Mouse (Mus musculus): ENCODE data around the gene Minpp1. TPM values are rescaled to one million over a fixed set of nuclear protein-coding genes. Genes with fewer than 3 reads are reported as not detected.
A peak's percentile ranks its signal among the peaks of the same experiment; 100 is the strongest.
"Not testable (repeated sequence)": the region's sequence is repeated elsewhere in the genome, so short reads cannot be mapped to it uniquely, and the experiment has no call there.

Minpp1 gene
- polyA plus RNA-seq, 1 experiment from 2014 or later: 67.6 TPM

DNA sequence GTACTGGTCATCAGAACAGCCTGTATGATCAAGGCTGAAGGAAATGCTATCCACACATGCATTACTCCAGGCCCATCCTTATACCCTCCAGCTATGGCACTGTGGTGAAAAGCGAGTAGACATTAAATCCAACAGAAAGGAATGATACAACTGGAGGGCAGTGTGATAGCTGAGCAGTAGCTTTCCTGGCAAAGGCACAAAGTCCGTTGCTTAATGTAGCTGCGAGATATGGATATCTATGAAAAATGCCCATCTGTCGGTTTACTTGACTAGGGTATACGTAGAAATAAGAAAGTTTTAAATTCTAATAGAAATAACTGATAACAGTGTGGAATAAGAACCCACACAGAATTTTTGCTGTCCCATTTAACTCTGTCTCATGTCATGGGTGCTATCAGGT, 5.3 kb upstream of the Minpp1 start:
- ATAC-seq (ENCODE audit: insufficient read depth) (no peak), DNase-seq (no peak)
- no peaks in the 10 kb centered on the region for H3K36me3 ChIP-seq (ENCODE audit: insufficient read depth)
- no peak overlapping the region for H3K4me2 ChIP-seq
- H3K9ac ChIP-seq: no peak overlapping the region
- H3K27ac ChIP-seq (ENCODE audit: low read depth): no peak overlapping the region
- H3K9me3 ChIP-seq (ENCODE audit: low read depth, low read length): no peaks in the 10 kb centered on the region
- H3K27me3 ChIP-seq (ENCODE audit: insufficient read depth, low read length): no peaks in the 10 kb centered on the region
- WGBS: 79% methylated on average over 5 of the region's 5 CpGs
- H3K4me3 ChIP-seq (ENCODE audit: low read depth, low read length): no peak overlapping the region
- TF ChIP-seq CTCF (IDR thresholded peaks at IDR 0.05; ENCODE audit: low read depth): no peak
- no peaks in the 10 kb centered on the region for H3K4me1 ChIP-seq (ENCODE audit: insufficient read depth)

GRCm38 (mm10) chr19:32480791-32481442, 4.7 kb upstream of the Minpp1 start:
- Histone ChIP-seq H3K4me2 (no peak overlapping the region), H3K36me3 (ENCODE audit: insufficient read depth) (no peaks in the 10 kb centered on the region), H3K9me3 (ENCODE audit: low read depth, low read length) (no peaks in the 10 kb centered on the region), H3K4me3 (ENCODE audit: low read depth, low read length) (no peak overlapping the region), H3K27ac (ENCODE audit: low read depth) (no peak overlapping the region), H3K27me3 (ENCODE audit: insufficient read depth, low read length) (no peaks in the 10 kb centered on the region), H3K4me1 (ENCODE audit: insufficient read depth) (no peaks in the 10 kb centered on the region), H3K9ac (no peak overlapping the region)
- 77% methylated on average over 8 of the region's 8 CpGs for WGBS
- ATAC-seq (ENCODE audit: insufficient read depth): no peak
- no peak for DNase-seq
- no peak for TF ChIP-seq CTCF (IDR thresholded peaks at IDR 0.05; ENCODE audit: low read depth)

GRCm38 (mm10) chr19:32481511-32481910, 4.1 kb upstream of the Minpp1 start:
- no peak for TF ChIP-seq CTCF (IDR thresholded peaks at IDR 0.05; ENCODE audit: low read depth)
- no peak for DNase-seq
- Histone ChIP-seq H3K27me3 (ENCODE audit: insufficient read depth, low read length) (no peaks in the 10 kb centered on the region), H3K4me3 (ENCODE audit: low read depth, low read length) (no peak overlapping the region), H3K27ac (ENCODE audit: low read depth) (no peak overlapping the region), H3K9me3 (ENCODE audit: low read depth, low read length) (no peaks in the 10 kb centered on the region), H3K4me2 (no peak overlapping the region), H3K9ac (no peak overlapping the region), H3K4me1 (ENCODE audit: insufficient read depth) (no peaks in the 10 kb centered on the region), H3K36me3 (ENCODE audit: insufficient read depth) (no peaks in the 10 kb centered on the region)
- WGBS: 27% methylated on average over 4 of the region's 4 CpGs
- no peak for ATAC-seq (ENCODE audit: insufficient read depth)

GRCm38 (mm10) chr19:32484941-32485660, 468 bp upstream of the Minpp1 start:
- Histone ChIP-seq H3K27me3 (ENCODE audit: insufficient read depth, low read length) (no peaks in the 10 kb centered on the region), H3K4me3 (ENCODE audit: low read depth, low read length) (peak overlapping the region; percentile 75), H3K4me1 (ENCODE audit: insufficient read depth) (peaks cover 4% of the 10 kb centered on the region; the same call in 1 of the 2 replicates), H3K4me2 (peak overlapping the region; percentile 78), H3K9ac (peak overlapping the region; percentile 76), H3K36me3 (ENCODE audit: insufficient read depth) (no peaks in the 10 kb centered on the region), H3K9me3 (ENCODE audit: low read depth, low read length) (no peaks in the 10 kb centered on the region), H3K27ac (ENCODE audit: low read depth) (peak overlapping the region; percentile 82)
- TF ChIP-seq CTCF (IDR thresholded peaks at IDR 0.05; ENCODE audit: low read depth): no peak
- WGBS: 15% methylated on average over 13 of the region's 13 CpGs
- DNase-seq: peak; percentile 23
- 0 out of 2 replicates have a peak, but pooled peaks have one; percentile 1 for ATAC-seq (ENCODE audit: insufficient read depth)

DNA sequence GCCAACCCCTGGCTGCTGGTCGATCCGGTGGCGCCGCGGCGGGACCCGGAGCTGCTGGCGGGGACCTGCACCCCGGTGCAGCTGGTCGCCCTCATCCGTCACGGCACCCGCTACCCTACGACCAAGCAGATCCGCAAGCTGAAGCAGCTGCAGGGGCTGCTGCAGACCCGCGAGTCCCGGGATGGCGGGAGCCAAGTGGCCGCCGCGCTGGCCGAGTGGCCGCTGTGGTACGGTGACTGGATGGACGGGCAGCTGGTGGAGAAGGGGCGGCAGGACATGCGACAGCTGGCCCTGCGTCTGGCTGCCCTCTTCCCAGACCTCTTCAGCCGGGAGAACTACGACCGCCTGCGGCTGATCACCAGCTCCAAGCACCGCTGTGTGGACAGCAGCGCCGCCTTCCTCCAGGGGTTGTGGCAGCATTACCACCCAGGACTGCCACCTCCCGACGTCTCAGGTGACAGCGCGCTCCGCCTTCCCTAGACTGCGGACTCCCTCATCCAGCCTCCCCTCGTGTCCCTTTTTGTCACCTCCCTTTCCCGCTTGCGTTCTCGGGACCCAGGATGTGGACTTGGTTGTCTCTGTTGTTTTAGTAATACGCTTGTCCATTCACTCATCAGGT, 646 bp downstream of the Minpp1 start:
- not testable (repeated sequence) for H3K36me3 ChIP-seq (ENCODE audit: insufficient read depth); H3K4me1 ChIP-seq (ENCODE audit: insufficient read depth); H3K27me3 ChIP-seq (ENCODE audit: insufficient read depth, low read length); H3K9me3 ChIP-seq (ENCODE audit: low read depth, low read length)
- Histone ChIP-seq H3K9ac (peak overlapping the region; percentile 76), H3K4me2 (peak overlapping the region; percentile 78), H3K4me3 (ENCODE audit: low read depth, low read length) (peak overlapping the region; percentile 75), H3K27ac (ENCODE audit: low read depth) (peak overlapping the region; percentile 82)
- DNase-seq (peak; percentile 74), ATAC-seq (ENCODE audit: insufficient read depth) (peak; percentile 88)
- peak; percentile 63 for TF ChIP-seq CTCF (IDR thresholded peaks at IDR 0.05; ENCODE audit: low read depth)
- under 1% methylated on average over 46 of the region's 47 CpGs for WGBS

- no peak overlapping the region for H3K9ac ChIP-seq
- no peak for TF ChIP-seq CTCF (IDR thresholded peaks at IDR 0.05; ENCODE audit: low read depth)
- H3K4me3 ChIP-seq (ENCODE audit: low read depth, low read length): peak overlapping the region; percentile 75
- H3K9me3 ChIP-seq (ENCODE audit: low read depth, low read length): no peaks in the 10 kb centered on the region
- no peak overlapping the region for H3K27ac ChIP-seq (ENCODE audit: low read depth)
- ATAC-seq (ENCODE audit: insufficient read depth) (no peak), DNase-seq (no peak)
- peaks cover 4% of the 10 kb centered on the region; the same call in 1 of the 2 replicates for H3K4me1 ChIP-seq (ENCODE audit: insufficient read depth)
- 80% methylated on average over 8 of the region's 8 CpGs for WGBS
- peaks cover 14% of the 10 kb centered on the region for H3K36me3 ChIP-seq (ENCODE audit: insufficient read depth)
- H3K4me2 ChIP-seq: peak overlapping the region; percentile 78
- no peaks in the 10 kb centered on the region for H3K27me3 ChIP-seq (ENCODE audit: insufficient read depth, low read length)
Measured at GRCm38 (mm10) chr19:32487595-32488255, 2.2 kb downstream of the Minpp1 start.

Measured in lung, embryonic 14.5 days (tissue).